Mouse (Mus musculus) lung, postnatal 10 days (tissue): ENCODE data around the gene Stxbp4.

ENCODE experiments used
- DNase-seq: peaks from one replicate; pipeline ENCODE4 v3.0.0; 2021

Gene Stxbp4

DNA sequence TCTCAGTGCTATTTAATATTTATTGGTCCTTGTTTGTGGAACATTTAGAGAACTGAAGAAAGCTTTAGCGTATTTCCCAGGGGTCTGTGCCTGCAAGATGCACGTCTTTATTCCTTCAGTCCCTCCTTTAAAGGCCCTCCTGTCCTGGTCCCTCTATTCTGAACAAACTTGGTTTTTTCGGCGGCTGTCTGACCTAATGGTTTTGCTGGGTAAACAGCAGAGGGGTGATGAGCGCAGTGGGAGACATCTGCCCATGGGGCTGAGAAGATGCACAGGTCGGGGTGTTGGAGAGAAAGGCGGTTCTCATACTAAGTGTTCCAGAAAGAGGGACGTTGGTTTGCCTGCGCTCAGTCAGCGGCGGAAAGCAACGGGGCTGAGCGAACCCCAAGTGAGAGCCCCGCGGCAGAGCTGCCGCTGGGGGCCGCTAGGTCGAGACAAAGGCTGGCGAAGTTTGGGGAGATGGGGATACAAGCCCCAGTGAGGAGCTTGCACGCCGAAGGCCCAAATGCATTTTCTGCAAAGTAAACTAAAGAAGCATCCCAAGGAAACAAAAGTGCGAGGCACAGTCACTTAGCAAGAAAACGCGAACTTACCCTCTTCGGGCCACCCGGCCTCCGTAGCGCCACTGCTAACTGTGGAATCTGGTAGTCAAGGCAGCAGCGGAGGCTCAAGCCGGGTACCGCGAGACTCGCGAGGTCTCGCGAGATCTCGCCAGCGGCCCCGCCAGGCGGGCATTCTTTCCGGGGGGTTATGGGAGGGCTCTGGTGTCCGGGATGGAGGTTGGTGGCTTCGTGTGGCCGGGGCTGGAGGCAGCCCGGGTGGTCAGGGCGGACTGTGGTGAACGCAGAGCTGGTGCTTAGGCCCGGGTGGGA lies at the start of gene Stxbp4, which contains the start of gene Cox11:
Stxbp4 (minus strand) TSS at position 645 of the 872 bp plus-strand sequence.
Cox11 (plus strand) TSS at position 734 of the 872 bp plus-strand sequence.
- DNase-seq, result peak; percentile 95

DNA sequence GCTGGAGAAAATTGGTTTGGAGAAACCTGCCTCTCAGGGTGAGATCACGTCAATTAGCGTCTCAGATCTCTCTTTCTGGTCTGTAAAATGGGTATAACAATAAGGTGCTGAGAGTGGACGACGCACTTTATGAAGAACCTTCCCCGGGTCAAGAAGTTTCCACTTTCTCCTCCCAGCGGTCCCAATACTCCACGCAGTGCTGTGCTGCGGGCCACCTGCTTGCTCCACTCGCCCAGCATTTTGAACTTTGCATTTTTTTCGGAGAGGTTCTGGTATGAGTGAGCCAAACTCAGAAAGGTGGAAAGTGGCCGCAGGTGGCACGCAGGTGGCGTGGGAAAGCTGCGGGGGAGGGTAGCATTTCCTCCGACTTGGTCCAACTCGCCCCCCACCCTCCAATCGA lies 49.2 kb upstream of the Stxbp4 start:
- no peak for DNase-seq

DNA sequence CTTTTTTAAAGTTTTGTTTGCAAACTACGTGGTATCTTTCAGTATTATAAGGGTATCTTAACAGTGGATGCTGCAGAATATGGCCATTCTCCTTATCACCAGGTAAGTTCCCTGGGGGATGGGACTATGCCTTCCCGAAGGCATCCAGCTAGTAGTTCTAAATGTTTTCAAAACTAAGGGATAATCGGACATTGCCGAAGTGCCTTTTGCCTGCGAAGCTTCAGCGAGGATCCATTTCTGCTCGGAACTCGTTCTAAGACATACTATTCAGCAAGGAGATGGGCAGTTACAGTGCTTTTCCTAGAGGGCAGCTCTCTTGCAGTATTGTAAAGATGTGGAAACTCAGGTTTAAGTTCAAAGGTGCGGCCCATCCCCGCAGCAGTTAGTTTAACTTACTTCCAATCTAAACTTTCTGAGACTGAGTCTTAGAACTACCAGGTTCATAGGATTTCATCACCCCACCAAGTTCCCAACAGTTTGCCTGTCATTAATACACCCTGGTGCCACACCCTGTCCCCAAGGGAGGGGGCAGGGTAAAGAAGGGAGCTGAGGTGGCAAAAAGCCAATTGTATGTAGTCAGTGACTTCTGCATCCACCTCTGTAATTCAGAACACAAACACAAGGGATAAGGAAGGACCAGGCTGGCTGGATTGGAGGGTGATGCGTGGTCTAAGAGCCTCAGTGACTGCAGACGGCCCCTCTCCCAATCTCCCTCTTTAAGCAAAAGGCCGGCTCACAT lies 48.6 kb upstream of the Stxbp4 start:
- peak; percentile 14 for DNase-seq

DNA sequence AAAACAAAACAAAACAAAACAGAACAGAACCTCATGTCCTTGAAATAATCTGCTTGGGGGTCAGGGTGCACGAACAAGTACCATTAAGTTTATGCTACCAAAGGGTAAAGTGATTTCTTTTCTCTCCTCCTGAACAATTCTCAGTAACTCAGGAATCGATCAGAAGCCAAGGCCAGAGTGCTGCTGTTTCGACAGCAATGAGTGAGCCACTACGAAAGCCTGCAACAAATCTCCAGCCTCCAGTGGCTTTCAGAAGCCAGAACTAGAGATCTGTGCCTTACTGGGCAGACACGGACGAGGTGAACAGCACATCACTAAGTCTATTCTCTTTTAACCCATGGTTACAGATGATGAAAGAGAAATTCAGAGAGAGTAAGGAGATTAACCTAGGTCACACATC lies 47.3 kb upstream of the Stxbp4 start:
- DNase-seq, result no peak

DNA sequence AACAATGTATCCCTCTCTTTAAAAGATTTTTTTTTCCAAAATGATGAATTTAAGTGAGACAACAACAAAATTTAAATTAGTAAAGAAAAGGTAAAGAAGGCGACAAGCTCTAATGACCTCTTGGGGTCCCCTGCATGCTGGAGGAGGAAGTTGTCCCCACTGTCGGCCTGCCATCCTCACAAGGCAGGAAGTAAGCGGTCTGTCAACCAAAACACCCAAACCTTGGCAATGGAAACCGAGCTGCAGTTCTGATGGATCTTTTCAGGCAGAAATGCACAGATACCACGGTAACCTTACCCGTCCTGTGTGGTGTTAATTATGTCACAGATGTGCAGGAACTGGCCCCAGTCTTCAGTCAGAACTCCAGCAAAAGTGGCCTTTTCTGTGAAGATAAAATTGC lies 46.9 kb upstream of the Stxbp4 start:
- DNase-seq, result no peak

DNA sequence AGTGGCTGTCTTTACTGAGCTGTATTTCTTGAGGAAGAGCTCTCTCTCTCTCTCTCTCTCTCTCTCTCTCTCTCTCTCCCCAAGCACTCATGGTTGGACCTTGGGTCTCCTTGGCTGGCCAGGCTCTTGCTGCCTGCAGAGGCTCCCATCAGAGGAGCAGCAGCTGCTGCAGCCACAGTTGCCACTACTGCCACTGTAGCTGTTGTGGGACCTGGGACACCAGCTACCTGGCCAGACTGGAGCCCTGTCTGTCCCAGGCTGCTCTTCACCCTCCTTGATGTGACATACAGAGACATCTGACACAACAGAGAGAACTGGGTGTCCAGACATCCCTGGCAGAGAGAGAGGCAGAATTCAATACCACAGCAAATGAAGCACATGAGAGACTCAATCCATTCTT lies 43.3 kb upstream of the Stxbp4 start:
- DNase-seq, result no peak

DNA sequence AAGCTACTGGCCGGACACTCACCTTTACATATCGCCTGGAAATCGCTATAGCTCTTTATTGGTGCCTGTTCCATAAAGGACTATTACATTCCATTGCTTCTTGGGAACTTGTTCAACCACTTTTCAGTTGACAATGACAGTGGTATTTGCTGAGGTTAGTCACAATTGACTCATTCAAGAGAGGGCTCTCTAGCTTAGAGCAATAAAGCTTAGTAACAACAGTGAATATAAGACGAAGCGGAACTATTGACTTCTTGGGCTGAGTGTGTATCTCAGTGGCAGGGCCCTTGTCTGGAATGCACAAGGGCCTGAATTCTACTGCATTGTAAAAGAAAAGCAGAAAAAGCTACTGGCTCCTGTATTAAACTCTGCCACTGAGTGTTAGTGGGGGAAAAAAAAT lies 40.7 kb upstream of the Stxbp4 start:
- DNase-seq, result no peak

DNA sequence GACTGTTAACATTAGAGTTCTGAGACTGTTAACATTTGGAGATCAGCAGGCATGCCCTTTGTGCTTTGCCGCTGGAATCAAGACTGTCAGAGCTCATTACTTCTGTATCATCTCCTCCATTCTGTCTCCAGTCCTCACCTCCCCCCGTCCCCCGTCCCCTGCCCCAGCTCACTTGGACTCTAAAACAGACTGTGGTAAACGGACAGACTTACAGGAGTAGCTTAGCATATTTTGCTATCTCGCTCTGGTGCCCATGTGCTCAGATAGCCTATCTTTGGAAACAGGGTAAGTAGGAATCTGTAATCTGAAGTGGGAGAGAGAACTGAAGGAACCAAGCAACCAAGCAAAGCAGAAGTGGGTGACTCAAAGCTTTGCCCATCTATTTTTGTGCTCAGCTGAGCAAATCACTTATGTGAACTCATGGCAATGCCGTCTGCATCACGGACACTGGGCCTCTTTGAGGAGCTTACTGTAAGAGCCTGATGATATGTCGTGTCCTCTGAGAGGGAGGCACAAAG lies 39.9 kb upstream of the Stxbp4 start:
- no peak for DNase-seq

DNA sequence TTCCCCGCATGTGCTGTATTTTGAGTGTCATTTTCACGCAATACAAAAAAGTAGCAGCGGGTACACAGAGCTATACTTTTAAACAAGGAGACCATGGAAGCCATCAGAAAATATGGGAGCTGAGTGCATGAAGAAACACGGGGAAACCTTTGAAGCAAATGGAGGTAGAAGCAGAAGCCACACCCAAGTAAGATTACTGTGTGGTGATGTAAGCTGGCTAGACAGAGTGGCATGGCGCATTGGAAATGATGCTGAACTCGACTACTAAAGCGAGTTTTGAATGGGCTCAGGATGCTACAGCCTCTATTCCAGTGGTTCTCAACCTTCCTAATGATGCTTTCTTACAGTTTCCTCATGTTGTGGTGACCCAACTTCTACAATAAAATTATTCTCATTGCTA lies 39.1 kb upstream of the Stxbp4 start:
- no peak for DNase-seq

DNA sequence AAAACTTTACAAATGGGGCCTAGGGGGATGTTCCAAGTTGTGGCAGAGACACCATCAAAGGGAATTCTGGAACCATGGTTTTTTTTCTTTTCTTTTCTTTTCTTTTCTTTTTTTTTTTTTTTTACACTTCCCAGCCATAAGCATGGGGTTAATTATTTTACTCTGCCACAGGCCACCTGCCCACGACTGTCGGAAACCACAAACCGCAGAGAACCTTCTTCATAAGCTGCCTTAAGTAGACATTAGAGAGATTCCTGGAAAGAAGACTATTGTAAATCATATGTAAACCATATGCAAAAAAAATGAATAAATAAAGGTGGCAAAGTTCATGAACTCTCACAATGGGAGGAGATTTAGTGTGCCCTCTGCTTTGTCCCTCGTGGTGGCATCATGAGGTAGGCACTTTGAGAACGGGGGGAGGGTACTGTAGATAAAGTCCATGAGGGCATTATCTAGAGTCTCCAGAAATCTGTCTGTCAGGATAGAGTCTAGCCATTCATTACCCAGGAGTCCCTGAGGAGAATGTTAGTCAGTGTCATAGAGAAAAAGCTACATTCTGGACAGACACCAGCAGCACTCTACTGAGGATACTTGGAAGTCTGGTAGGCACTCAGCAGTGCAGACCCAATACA lies 37.7 kb upstream of the Stxbp4 start:
- DNase-seq, result no peak

DNA sequence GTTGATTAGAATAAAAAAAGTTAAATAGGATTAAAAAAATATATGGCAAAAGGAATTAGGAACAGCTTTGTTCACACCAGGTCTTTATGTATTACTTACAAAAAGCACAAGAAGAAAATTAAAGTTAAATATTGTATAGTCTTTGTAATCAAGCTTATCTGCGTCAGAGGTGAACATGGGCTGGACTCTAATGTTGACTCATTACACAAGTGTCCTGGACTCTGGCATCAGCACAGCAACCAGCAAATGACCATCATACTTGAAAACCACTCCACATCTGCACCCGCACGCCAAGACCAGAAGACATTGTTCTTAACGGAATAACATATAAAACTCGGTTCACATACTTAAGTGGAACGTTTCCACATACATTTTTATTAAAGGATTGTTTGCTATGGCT lies 29.4 kb upstream of the Stxbp4 start:
- no peak for DNase-seq

DNA sequence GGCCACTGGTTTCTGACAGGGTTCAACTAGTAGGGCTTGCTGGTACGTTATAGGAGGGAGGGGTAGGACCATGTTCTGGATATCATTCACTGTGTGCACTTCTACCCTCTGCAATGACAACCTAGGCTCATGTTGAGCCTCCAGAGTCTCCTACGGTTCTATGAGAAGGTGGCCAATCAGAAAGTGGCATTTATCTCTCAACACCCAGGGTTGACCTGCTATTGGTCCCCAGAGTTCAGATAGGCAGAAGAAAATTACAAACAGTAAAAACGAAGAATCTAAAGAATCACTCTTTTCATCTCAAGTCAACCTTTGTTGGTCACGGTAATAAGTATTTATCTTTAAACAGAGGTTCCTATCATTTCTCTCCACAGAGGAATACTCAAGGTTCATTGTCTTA lies 29.0 kb upstream of the Stxbp4 start:
- DNase-seq, result no peak

DNA sequence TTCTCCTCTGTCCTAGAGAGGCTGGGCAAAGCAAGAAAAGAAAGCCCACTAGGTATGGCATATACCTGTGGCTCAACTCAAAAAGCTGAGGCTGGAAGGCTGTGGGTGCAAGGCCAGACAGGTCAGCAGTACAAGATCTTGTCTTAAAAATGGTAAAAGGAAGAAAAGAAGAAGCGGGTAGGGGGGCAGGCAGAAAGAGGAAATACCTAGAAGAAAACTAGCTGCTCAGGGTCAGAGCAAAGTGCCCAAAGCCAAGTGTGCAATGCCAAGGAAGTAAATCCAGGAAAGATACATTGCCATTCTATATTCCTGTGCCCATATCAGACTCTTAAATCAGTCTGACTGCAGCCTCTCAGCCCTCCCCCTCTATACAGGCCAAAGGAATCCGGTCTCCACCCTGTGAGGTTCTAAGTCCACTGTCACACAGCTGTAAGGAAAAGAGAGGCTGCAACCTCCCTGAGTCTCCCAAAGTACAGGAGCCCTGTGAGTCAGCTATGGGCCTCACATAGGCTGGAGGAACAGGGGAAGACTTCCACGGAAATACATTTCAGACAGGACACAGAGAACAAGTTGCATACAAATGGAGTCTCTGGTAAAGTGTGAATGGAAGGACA lies 28.4 kb upstream of the Stxbp4 start:
- DNase-seq, result no peak

DNA sequence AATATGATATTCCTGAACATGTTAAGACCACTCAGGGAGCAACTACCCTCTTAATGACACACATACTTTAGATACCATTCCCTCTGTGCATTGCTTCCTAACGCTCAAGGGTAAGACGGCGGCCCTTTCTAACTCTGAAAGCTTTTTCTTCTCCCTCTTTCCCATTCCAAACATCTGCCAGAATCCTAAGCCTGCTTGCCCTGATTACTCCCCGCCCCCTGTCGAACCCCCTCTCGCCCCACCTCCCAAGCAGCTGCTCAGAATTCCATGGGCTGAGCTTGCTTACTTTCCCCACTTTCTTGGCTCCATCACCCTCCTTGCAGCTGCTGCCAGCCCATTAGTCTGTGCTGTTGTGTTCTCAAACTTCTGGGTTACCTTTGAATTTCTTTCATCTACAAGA lies 27.3 kb upstream of the Stxbp4 start:
- DNase-seq, result peak; percentile 84

DNA sequence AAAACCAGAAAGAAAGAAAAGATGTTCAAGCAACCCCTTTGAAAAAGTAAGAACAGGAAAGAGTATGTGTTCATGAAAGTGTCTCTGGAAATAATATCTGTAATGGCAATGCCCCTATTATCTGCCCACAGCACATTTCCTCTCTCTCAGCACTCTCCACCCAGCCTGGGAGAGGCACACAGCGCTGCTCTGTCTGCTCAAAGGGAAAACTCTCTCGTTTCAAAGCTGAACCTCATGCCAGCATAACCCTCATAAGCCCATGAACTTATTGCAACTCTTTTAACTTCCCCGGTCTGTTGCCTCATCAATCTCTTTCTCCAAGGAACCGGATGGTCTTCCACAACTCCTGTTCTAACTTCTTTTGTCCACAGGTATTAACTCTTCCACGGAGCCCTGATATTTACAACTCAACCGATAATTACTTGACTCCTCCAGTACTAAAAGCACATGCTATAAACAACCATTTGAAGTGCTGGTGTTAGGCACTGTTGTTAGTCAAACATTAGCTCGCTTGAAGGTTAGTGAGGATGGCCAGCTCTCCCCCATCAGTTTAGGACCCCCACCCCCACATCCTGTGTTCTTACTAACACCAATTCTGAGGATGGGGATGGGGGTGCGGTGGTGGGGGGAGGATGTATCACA lies 26.6 kb upstream of the Stxbp4 start:
- no peak for DNase-seq

DNA sequence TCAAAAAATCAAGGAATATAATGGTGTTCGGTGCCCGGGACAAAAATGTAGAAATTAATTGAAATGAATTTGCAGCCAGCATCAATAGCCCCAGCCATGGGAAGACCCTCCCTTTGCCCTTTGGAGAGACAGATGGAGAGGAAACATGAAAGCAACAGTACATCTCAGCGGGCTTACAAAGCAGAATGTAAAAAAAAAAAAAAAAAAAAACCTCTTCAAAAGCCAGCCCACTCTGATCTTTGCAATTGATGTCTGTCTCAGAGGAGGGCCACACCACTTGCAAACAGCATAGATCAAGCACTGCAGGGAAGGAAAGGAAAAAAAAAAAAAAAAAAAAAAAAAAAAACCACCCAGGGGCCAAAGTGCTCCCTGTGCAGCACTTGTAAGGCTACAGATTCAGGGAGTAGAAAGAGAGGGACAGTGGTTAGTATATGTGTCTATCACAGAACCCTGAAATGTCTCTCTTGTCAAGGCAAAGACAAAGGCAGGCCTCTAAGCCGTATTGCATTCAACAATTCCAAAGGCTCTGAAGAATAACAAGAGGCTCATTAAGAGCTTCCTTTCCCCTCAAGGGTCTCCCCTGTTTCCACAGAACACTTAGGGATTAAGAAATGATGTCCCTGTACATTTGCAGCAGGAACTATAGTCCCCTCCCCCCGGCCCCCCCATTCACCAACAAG lies 25.9 kb upstream of the Stxbp4 start:
- no peak for DNase-seq

DNA sequence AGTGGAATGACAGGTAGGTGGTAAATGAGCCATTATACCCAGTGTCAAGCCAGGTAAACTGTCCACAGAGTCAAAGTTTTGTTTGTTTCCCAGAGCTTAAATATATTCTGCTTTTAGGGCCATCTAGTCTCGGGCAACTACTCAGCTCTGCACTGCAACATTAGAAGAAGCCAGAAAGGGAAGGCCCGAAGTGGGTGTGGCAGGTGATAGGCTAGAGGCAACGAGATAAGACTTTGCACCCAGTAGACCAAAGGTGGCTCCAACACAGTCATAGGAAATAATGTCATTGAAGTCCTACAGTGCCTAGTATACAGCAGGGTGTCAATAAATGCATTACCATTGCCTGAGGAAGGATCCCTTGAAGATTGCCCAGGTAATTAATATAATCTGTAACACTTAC lies 25.2 kb upstream of the Stxbp4 start:
- DNase-seq, result no peak

DNA sequence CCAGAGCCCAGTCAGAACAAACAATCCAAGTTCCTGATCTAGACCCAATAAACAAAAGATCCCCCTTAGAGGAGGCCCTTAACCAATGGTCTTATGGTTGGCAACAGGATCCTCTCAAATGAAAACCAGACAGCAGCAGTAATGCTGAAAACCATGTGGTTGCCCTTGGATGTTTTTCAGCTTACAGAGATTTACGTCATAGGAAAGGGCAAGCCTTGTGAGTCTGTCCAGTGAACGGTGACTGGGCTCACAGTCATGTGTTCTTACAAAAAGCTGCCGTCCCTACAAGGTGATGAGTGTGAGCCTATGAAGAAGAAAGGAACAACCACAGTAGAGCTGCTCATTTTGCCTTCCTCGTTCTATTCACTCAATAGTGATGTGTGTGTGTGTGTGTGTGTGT lies 22.8 kb upstream of the Stxbp4 start:
- DNase-seq, result no peak

DNA sequence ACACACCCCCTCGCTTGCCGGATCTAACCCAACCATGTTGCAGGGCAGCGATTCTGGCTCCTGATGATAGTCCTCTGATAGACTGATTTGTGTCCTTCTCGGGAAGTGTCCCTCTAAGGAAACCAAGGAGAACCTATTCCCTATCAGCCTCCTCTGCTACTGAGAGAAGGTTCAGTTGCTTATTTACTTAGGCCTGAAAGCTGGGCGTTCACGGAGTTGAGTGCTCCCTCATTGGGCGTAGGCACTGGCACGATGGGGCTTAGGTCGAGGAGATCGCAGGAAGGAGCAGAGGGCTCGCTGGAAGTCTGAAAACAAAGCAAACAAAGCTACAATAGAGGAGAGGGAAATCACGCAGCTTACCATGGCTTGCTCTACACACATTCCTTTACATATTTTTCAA lies 19.6 kb upstream of the Stxbp4 start:
- DNase-seq, result peak; percentile 7

DNA sequence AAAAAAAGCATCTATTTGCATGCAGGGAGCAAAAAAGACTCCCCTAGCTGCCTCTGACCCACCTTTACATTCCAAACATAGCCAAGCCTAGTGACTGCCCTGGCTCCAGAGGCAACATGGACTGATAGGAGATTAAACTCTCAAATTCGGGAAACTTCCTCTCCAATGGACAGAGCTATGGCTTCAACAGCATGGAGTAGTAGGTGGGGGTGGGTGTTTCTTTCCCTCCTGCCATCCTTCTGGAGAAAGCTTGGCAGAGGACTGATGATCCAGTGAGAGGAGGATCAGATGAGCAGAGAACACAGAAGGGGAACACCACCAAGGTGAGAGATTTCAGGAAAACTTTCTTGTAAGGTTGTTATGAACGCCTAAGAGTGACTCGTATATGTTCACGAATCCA lies 14.7 kb upstream of the Stxbp4 start:
- DNase-seq, result no peak

DNA sequence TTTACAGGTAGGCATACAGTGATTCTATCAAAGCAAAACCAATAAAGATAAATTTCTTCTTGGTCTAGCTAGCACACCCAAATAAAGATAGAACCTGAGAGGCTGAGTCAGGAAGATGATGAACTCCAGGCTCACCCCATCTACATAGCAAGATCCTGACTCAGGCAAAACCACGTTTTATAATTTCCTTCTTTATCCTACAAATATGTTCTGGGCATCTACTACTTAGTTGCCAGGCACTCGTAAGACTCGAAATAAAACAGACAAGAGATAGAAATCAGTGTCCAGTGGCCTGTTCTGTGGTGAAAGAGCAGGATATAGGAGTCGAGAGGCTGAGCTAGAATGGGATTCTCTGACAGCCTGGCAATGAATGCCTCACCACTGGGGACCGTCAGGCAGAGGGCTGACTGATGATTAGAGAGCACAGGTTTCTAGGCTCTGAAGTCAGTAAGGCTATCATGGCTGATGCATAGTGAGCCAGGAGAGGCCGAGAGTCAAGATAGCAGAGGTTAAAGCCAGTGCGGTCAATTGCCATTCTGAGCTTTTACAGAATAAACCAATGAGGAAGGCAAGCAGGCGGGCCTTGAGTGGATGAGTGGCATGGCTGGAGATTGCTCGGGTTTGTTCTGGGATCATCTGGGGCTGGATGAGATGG lies 12.5 kb upstream of the Stxbp4 start:
- no peak for DNase-seq
